Mouse (Mus musculus): ENCODE data around the gene Srsf3. TPM values are rescaled to one million over a fixed set of nuclear protein-coding genes. Genes with fewer than 3 reads are reported as not detected.
"Not testable (repeated sequence)": the region's sequence is repeated elsewhere in the genome, so short reads cannot be mapped to it uniquely, and the experiment has no call there.

Gene Srsf3
- total RNA-seq (2021) = 100 to 1,000 TPM; 144 to 193 TPM
- long read RNA-seq, experiment 1, transcript Srsf3-201 (7 exons, 2,594 nt) = minor isoform, 7 of 232 reads
- long read RNA-seq, experiment 1, transcript Srsf3-202 (6 exons, 2,618 nt) = major isoform, 187 of 232 reads
- long read RNA-seq, experiment 1, partial matches to known transcripts = 2 of 232 reads
- long read RNA-seq, experiment 1, other reads (novel, unspliced or antisense) = 36 of 232 reads
- long read RNA-seq, experiment 2, transcript Srsf3-202 (6 exons, 2,618 nt) = major isoform, 110 of 144 reads
- long read RNA-seq, experiment 2, transcript Srsf3-201 (7 exons, 2,594 nt) = minor isoform, 11 of 144 reads
- long read RNA-seq, experiment 2, partial matches to known transcripts = 3 of 144 reads
- long read RNA-seq, experiment 2, other reads (novel, unspliced or antisense) = 20 of 144 reads

DNA sequence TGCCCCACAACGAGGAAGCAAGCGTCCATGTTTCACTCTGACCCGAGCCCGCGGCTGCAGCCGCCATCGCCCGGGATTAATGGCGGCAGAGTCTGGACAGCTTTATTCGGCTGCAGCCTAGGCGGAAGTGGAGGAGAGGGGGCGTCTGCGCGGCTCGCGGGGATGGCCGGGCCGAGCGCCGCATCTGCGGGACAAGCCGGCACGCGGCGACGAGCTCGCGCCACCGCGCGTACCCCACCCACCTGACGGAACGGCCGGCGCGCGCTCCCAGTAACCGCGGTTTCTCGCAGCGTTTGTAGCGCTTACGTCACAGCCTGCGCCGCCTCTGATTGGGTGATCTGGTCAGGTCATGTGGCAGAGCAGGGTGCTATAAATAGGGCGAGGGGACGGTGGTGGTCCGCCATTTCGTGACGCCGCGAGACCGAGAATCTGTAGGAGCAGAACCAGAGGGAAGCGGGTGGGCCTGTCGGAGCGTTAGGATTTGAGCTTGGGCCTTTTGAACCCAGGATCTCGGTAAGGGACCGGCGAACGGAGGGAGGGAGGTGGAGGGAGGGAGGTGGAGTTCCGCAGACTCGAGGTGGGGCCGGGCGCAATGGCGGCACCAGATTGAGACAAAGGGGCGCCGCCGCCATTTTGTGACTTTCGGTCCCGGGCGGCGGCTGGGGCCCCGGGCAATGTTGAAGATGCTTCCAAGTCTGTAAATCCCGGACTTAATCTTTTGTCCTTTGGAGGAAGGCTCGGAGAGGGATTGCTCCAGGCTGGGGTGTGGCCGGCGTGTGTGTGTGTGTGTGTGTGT, at the start of gene Srsf3:
Gene Srsf3, plus strand, starts transcription at position 355 of the 796 bp plus-strand sequence.
- peak; percentile 99 for DNase-seq

DNA sequence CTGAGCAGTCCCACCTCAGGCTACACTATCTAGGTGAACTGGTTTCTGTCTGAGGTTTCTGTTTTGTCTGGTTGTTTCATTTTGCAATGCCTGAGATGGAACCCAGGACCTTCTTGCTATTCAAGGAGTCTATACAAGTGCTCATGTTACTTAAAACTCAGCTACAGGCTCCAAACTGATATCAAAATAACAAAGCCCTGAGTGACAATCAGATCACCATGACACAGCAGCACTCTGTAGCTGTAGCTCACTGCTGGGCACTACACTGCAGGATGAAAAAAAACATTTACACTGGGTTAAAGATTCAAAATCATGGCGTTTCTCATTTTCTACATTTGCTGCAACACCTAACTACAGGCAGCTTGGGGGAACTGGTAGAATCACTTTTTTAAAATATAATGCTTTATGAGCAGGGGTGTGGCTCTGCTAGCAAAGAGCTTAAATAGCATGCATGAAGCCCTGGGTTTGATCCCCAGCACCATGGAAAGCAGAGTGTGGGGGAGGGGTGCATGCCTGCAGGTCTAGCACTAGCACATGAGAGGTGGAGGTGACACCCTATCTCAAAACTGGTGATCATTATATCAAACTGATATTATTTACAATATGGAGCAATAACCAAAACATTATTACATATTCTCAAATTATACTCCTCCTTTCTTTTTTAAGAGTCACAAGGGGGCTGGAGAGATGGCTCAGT, 47.6 kb upstream of the Srsf3 start:
- no peak for DNase-seq

GRCm38 (mm10) chr17:28986833-28987232, 45.6 kb upstream of the Srsf3 start:
- DNase-seq = peak; percentile 35

- peak; percentile 50 for DNase-seq
Measured at GRCm38 (mm10) chr17:28987713-28988112, 44.7 kb upstream of the Srsf3 start.

DNA sequence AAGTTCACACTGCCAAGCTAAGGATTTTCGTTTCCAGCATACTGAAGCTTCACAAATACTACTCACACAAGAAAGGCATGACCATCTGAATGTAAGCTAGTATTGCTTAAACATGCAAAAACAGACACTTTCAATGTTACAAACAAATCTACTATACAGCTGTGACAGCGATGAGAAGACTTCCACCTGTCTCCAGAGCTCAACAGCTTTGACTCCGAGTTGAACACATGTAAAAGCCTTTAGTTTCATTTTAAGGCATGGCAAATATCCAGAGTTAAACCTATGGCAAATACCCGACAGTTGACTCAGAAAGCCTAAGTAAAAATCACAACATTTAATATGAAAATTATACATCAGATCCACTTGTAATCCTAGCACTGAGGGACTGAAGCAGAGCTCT, 44.1 kb upstream of the Srsf3 start:
- no peak for DNase-seq

- peak; percentile 30 for DNase-seq
Measured at GRCm38 (mm10) chr17:28988996-28989395, 43.4 kb upstream of the Srsf3 start.

DNA sequence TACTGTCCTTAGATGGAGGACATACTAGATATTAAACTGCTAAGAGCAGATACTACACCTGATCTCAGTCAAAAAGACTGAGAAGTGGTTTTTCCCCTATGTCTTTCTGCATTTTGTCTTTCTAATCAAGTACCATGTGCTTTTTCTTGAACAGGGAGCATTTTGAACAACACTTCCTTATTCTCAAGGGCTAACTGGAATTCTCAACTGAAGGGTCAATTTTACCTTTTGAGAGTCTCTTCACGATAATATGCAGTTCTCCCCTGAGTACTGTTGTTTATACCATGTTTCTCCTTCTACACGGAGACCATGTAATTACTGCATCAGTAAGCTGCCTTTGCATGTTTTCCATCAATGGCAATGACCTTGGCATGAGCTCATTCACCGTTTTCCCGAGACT, 42.4 kb upstream of the Srsf3 start:
- no peak for DNase-seq

GRCm38 (mm10) chr17:28991286-28991685, 41.1 kb upstream of the Srsf3 start:
- no peak for DNase-seq

GRCm38 (mm10) chr17:28992105-28992504, 40.3 kb upstream of the Srsf3 start:
- DNase-seq = peak; percentile 54

DNA sequence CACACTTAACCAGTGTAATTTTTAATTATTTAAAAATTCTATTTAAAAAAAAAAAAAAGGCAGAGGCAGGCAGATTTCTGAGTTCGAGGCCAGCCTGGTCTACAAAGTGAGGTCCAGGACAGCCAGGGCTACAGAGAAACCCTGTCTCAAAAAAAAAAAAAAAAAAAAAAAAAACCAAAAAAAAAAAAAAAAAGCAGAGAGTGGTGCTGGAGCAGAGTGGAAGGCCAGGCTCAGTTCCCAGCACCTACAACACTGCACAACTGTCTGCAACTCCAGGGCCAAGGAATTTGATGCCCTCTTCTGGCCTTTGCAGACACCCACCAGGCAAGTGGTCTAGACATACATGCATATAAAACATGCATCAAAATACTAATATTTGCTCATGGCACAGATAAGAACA, 39.4 kb upstream of the Srsf3 start:
- not testable (repeated sequence) for DNase-seq

DNA sequence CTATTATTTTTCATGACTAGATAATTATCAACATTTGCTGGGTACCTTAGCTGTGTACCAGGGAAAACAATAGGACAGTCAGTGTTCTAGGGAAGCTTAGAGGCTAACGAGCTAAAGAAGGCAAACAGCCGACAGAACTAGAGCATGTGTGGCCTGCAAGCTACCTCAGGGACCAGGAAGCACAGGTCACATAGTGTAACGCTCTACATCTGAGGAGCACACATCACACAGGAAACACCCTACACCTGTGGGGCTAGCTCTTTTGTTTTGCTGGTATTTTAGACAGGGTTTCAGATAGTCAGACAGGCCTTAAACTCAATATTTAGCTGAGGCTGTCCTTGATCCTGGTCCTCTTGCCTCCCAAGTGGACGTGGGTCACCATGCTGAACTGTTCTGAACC, 37.8 kb upstream of the Srsf3 start:
- DNase-seq = no peak

DNA sequence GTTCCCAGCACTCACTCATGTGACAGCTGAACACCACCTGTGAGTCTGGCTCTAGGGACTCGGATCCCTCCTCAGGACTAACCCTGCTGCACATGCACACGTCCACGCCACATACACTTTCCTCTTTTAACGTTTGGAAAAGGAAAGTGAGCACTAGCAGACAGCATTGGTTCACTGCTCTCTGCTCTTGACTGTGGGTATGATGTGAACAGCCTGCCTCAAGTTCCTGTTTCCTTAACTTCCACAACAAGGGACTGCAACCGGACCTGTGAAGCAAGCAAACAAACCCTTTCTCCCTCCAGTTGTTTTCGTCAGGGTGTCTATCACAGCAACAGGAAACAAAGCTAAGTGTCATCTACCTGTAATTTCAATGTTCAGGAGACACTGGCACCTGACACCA, 32.0 kb upstream of the Srsf3 start:
- no peak for DNase-seq

- DNase-seq = no peak
Measured at GRCm38 (mm10) chr17:29003740-29004139, 28.7 kb upstream of the Srsf3 start.

- no peak for DNase-seq
Measured at GRCm38 (mm10) chr17:29005002-29005401, 27.4 kb upstream of the Srsf3 start.

- DNase-seq = no peak
Measured at GRCm38 (mm10) chr17:29006812-29007211, 25.6 kb upstream of the Srsf3 start.

GRCm38 (mm10) chr17:29007243-29007640, 25.2 kb upstream of the Srsf3 start:
- DNase-seq = no peak

DNA sequence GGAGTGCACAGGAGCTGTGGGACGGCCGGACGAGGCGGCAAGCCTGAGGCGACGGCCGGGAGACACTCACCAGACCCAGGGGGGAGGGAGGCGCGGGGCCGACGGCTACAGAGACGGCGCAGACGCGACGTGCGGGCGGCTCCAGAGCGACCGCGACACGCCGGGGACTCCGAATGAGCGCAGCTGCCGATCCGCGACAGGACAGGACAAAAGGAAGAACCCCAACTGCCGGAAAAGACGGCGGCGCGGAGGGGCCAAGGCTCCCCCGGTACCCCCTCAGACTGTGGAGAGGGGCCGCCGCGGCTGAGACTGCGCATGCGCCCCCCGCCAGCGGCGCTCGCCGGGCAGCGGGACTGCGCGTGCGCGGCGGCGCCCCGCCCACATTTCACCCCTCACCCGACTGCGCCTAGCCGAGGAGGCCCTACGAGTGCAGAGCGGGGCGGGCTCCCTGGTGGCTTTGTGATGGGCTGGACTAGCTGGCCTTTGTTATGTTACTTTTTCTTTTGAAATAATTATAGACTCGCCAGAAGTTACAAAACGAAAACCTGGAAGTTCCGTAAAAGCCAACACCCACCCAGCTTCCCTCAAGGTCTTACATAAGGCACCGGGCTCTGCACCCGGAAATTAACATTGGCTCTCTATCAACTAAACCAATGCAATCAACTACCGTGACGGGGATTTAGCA, 24.6 kb upstream of the Srsf3 start, which contains the start of gene Stk38:
Gene Stk38, minus strand, starts transcription at position 355 of the 685 bp plus-strand sequence.
- DNase-seq = peak; percentile 97

DNA sequence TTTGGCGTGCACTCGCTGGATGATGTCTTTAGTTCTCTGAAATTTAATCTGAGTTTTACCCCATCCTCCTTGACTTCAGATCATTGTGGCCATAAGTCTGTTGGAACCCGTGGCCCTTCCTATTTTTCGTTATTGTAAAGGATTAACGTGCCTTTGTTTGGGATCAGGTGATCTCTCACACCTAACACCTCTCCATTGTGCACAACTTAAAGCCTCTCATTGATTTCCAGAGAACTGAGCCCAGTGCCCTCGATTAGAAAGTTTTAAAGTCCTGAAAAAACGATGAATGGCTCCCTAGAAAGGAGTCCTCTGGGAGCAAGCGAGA, 24.1 kb upstream of the Srsf3 start:
- no peak for DNase-seq

GRCm38 (mm10) chr17:29009181-29009580, 23.2 kb upstream of the Srsf3 start:
- no peak for DNase-seq

- DNase-seq = no peak
Measured at GRCm38 (mm10) chr17:29014235-29014634, 18.2 kb upstream of the Srsf3 start.

DNA sequence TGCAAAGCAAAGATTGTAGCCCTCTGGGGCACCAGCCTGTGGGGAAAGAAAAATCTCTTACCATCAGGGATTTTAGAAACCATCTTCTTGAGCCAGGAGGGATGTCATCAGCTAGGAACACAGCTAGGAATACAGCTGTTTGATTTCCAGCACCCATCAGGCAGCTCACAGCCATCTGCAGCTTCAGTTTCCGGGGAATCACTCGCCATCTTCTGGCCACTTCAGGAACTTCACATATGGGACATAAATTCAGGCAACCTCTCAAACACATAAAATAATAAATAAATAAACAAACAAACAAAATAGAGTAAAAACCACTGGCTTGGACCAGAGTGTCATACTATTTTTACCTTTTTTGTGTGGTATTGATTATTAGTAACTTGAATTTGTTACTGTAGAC, 16.8 kb upstream of the Srsf3 start:
- DNase-seq = no peak

- no peak for DNase-seq
Measured at GRCm38 (mm10) chr17:29016705-29017104, 15.7 kb upstream of the Srsf3 start.
